Mouse (Mus musculus) retina, postnatal 7 days (tissue): ENCODE measurements around the gene Lmo1.

Source experiments
- DNase-seq: peaks from one replicate; pipeline ENCODE4 v3.0.0-alpha.2; 2012; ENCODE audit warnings: low read depth, low spot score

Gene Lmo1

GRCm38 (mm10) chr7:109175670-109176625, 941 bp upstream of the Lmo1 start:
- no peak for DNase-seq

GRCm38 (mm10) chr7:109174337-109174948, 564 bp downstream of the Lmo1 start:
- DNase-seq, result peak; percentile 32

GRCm38 (mm10) chr7:109171874-109172273, 3.1 kb downstream of the Lmo1 start:
- no peak for DNase-seq

- peak; percentile 80 for DNase-seq
These were observed 4.6 kb downstream of the Lmo1 start for GRCm38 (mm10) chr7:109170441-109170820.

GRCm38 (mm10) chr7:109169505-109170440, 5.2 kb downstream of the Lmo1 start:
- DNase-seq, result peak; percentile 53

- no peak for DNase-seq
These were observed 6.3 kb downstream of the Lmo1 start for GRCm38 (mm10) chr7:109168716-109169115.

- DNase-seq, result peak; percentile 8
These were observed 8.9 kb downstream of the Lmo1 start for GRCm38 (mm10) chr7:109165931-109166585.

GRCm38 (mm10) chr7:109154331-109154730, 20.7 kb downstream of the Lmo1 start:
- DNase-seq, result no peak

GRCm38 (mm10) chr7:109153538-109153937, 21.5 kb downstream of the Lmo1 start:
- DNase-seq, result no peak

GRCm38 (mm10) chr7:109151088-109151487, 23.9 kb downstream of the Lmo1 start:
- no peak for DNase-seq

GRCm38 (mm10) chr7:109145211-109145610, 29.8 kb downstream of the Lmo1 start:
- no peak for DNase-seq

GRCm38 (mm10) chr7:109144705-109145104, 30.3 kb downstream of the Lmo1 start:
- DNase-seq, result no peak

GRCm38 (mm10) chr7:109142564-109142963, 32.4 kb downstream of the Lmo1 start:
- no peak for DNase-seq

- DNase-seq, result peak; percentile 50
These were observed 33.3 kb downstream of the Lmo1 start for GRCm38 (mm10) chr7:109141753-109142152.

- DNase-seq, result no peak
These were observed 34.0 kb downstream of the Lmo1 start for GRCm38 (mm10) chr7:109141054-109141453.

GRCm38 (mm10) chr7:109139405-109139804, 35.6 kb downstream of the Lmo1 start:
- DNase-seq, result peak; percentile 87

- DNase-seq, result no peak
These were observed 37.6 kb downstream of the Lmo1 start for GRCm38 (mm10) chr7:109137441-109137840.

- no peak for DNase-seq
These were observed 43.4 kb downstream of the Lmo1 start for GRCm38 (mm10) chr7:109131565-109131964.

- DNase-seq, result no peak
These were observed 44.9 kb downstream of the Lmo1 start for GRCm38 (mm10) chr7:109129946-109130686.

GRCm38 (mm10) chr7:109129442-109129841, 45.6 kb downstream of the Lmo1 start:
- no peak for DNase-seq
